Mouse (Mus musculus) forebrain, embryonic 12.5 days (tissue): ENCODE measurements at regions not wholly inside any gene's neighbourhood (a gene's known extent, or its start where the extent isn't known, plus 50 kb on each side); places are given as distances from the start of the nearest gene placed in this dataset.

Experiments used
- ATAC-seq: fragments of 200-750 bp; cut with Nextera tagmentation; 2 replicates; pipeline ENCODE4 v1.8.0; 2017; ENCODE audit warnings: moderate TSS enrichment; ENCODE audit not compliant: low FRiP score
- H3K27ac ChIP-seq: fragments of 300-500 bp; sonication (generic); 2 replicates; pipeline ENCODE4 v1.5.1; 2016; ENCODE audit warnings: mild to moderate bottlenecking
- H3K27me3 ChIP-seq: fragments of 300-500 bp; sonication (generic); 2 replicates; pipeline ENCODE4 v1.6.1; 2016; ENCODE audit warnings: mild to moderate bottlenecking
- H3K36me3 ChIP-seq: fragments of 300-500 bp; sonication (generic); replicated peaks from 2 replicates; pipeline ENCODE4 v1.6.1; 2016; ENCODE audit warnings: mild to moderate bottlenecking
- H3K4me1 ChIP-seq: fragments of 300-500 bp; sonication (generic); 2 replicates; pipeline ENCODE4 v1.6.1; 2016
- H3K4me2 ChIP-seq: fragments of 300-500 bp; sonication (generic); 2 replicates; pipeline ENCODE4 v1.6.1; 2016; ENCODE audit warnings: mild to moderate bottlenecking, moderate library complexity
- H3K4me3 ChIP-seq: fragments of 300-500 bp; sonication (generic); replicated peaks from 2 replicates; pipeline ENCODE4 v1.5.1; 2016; ENCODE audit warnings: mild to moderate bottlenecking
- H3K9ac ChIP-seq: fragments of 300-500 bp; sonication (generic); 2 replicates; pipeline ENCODE4 v1.6.1; 2016; ENCODE audit warnings: mild to moderate bottlenecking
- H3K9me3 ChIP-seq: fragments of 300-500 bp; sonication (generic); 2 replicates; pipeline ENCODE4 v1.6.1; 2016
- WGBS: fragments of 180-500 bp; shearing (Covaris S2); methylation state at CpG from one replicate; pipeline ENCODE4 v1.1.7; 2016; 5-methylcytosine and 5-hydroxymethylcytosine counted together

- Histone ChIP-seq H3K4me2 (no peak overlapping the region), H3K4me1 (no peaks in the 10 kb centered on the region), H3K27ac (no peak overlapping the region), H3K9ac (no peak overlapping the region), H3K36me3 (no peaks in the 10 kb centered on the region), H3K4me3 (no peak overlapping the region), H3K9me3 (no peaks in the 10 kb centered on the region), H3K27me3 (no peaks in the 10 kb centered on the region)
- ATAC-seq: no peak
- WGBS: 81% methylated on average over 12 of the region's 12 CpGs
These were observed 533.7 kb upstream of the A830018L16Rik start for GRCm38 (mm10) chr1:10880026-10880727.

GRCm38 (mm10) chr1:10898806-10899205, 515.1 kb upstream of the A830018L16Rik start:
- no peak overlapping the region for H3K4me2 ChIP-seq
- no peaks in the 10 kb centered on the region for H3K9me3 ChIP-seq
- H3K4me1 ChIP-seq: no peaks in the 10 kb centered on the region
- ATAC-seq: no peak
- H3K36me3 ChIP-seq: no peaks in the 10 kb centered on the region
- H3K4me3 ChIP-seq: no peak overlapping the region
- no peak overlapping the region for H3K9ac ChIP-seq
- 88% methylated on average over 2 of the region's 2 CpGs for WGBS
- H3K27me3 ChIP-seq: no peaks in the 10 kb centered on the region
- H3K27ac ChIP-seq: no peak overlapping the region

GRCm38 (mm10) chr1:10902721-10903120, 511.2 kb upstream of the A830018L16Rik start:
- no peaks in the 10 kb centered on the region for H3K36me3 ChIP-seq
- 93% methylated on average over 1 of the region's 1 CpGs for WGBS
- no peaks in the 10 kb centered on the region for H3K9me3 ChIP-seq
- no peak for ATAC-seq
- no peak overlapping the region for H3K9ac ChIP-seq
- H3K27me3 ChIP-seq: no peaks in the 10 kb centered on the region
- no peaks in the 10 kb centered on the region for H3K4me1 ChIP-seq
- no peak overlapping the region for H3K4me3 ChIP-seq
- H3K27ac ChIP-seq: no peak overlapping the region
- H3K4me2 ChIP-seq: no peak overlapping the region

- no peak overlapping the region for H3K4me3 ChIP-seq
- peak; percentile 55; the same call in 1 of the 2 replicates for ATAC-seq
- WGBS: 64% methylated on average over 3 of the region's 3 CpGs
- H3K36me3 ChIP-seq: no peaks in the 10 kb centered on the region
- H3K9me3 ChIP-seq: no peaks in the 10 kb centered on the region
- no peak overlapping the region for H3K4me2 ChIP-seq
- peak overlapping the region; percentile 19; the same call in 1 of the 2 replicates for H3K27ac ChIP-seq
- H3K4me1 ChIP-seq: no peaks in the 10 kb centered on the region
- no peak overlapping the region for H3K9ac ChIP-seq
- H3K27me3 ChIP-seq: no peaks in the 10 kb centered on the region
These were observed 493.9 kb upstream of the A830018L16Rik start for GRCm38 (mm10) chr1:10919958-10920357.

- no peak for ATAC-seq
- Histone ChIP-seq H3K27me3 (no peaks in the 10 kb centered on the region), H3K4me2 (no peak overlapping the region), H3K4me3 (no peak overlapping the region), H3K9ac (no peak overlapping the region), H3K36me3 (no peaks in the 10 kb centered on the region), H3K27ac (no peak overlapping the region), H3K4me1 (no peaks in the 10 kb centered on the region), H3K9me3 (no peaks in the 10 kb centered on the region)
- WGBS: 67% methylated on average over 5 of the region's 5 CpGs
These were observed 481.4 kb upstream of the A830018L16Rik start for GRCm38 (mm10) chr1:10932378-10933077.

GRCm38 (mm10) chr1:10933206-10933605, 480.7 kb upstream of the A830018L16Rik start:
- H3K4me2 ChIP-seq: no peak overlapping the region
- no peaks in the 10 kb centered on the region for H3K4me1 ChIP-seq
- H3K27ac ChIP-seq: no peak overlapping the region
- no peak overlapping the region for H3K9ac ChIP-seq
- no peak overlapping the region for H3K4me3 ChIP-seq
- no peaks in the 10 kb centered on the region for H3K9me3 ChIP-seq
- H3K36me3 ChIP-seq: no peaks in the 10 kb centered on the region
- no peaks in the 10 kb centered on the region for H3K27me3 ChIP-seq
- ATAC-seq: no peak

GRCm38 (mm10) chr1:10938436-10938835, 475.5 kb upstream of the A830018L16Rik start:
- Histone ChIP-seq H3K27ac (no peak overlapping the region), H3K4me1 (no peaks in the 10 kb centered on the region), H3K4me3 (no peak overlapping the region), H3K4me2 (no peak overlapping the region), H3K27me3 (no peaks in the 10 kb centered on the region), H3K36me3 (no peaks in the 10 kb centered on the region), H3K9me3 (no peaks in the 10 kb centered on the region), H3K9ac (no peak overlapping the region)
- no peak for ATAC-seq
- 51% methylated on average over 3 of the region's 3 CpGs for WGBS

- H3K27me3 ChIP-seq: no peaks in the 10 kb centered on the region
- WGBS: 90% methylated on average over 3 of the region's 3 CpGs
- H3K9me3 ChIP-seq: no peaks in the 10 kb centered on the region
- H3K9ac ChIP-seq: no peak overlapping the region
- no peaks in the 10 kb centered on the region for H3K4me1 ChIP-seq
- H3K27ac ChIP-seq: no peak overlapping the region
- H3K4me2 ChIP-seq: no peak overlapping the region
- H3K36me3 ChIP-seq: no peaks in the 10 kb centered on the region
- no peak for ATAC-seq
- H3K4me3 ChIP-seq: no peak overlapping the region
These were observed 473.6 kb upstream of the A830018L16Rik start for GRCm38 (mm10) chr1:10940326-10940725.

- H3K36me3 ChIP-seq: no peaks in the 10 kb centered on the region
- no peaks in the 10 kb centered on the region for H3K4me1 ChIP-seq
- no peak overlapping the region for H3K27ac ChIP-seq
- H3K4me3 ChIP-seq: no peak overlapping the region
- H3K9me3 ChIP-seq: no peaks in the 10 kb centered on the region
- no peak overlapping the region for H3K4me2 ChIP-seq
- H3K9ac ChIP-seq: no peak overlapping the region
- ATAC-seq: no peak
- H3K27me3 ChIP-seq: no peaks in the 10 kb centered on the region
- WGBS: 48% methylated on average over 4 of the region's 4 CpGs
These were observed 470.9 kb upstream of the A830018L16Rik start for GRCm38 (mm10) chr1:10942979-10943378.
